Mouse (Mus musculus) central nervous system, embryonic 14 days (tissue): Measurements from ENCODE around the gene Ears2. TPM values are rescaled to one million over a fixed set of nuclear protein-coding genes. Genes with fewer than 3 reads are reported as not detected.

Source experiments
- polyA plus RNA-seq: library from polyadenylated mRNA; depleted of rRNA; stranded (reverse); fragments of >200 nt; gene quantifications from 2 replicates; pipeline ENCODE4 v1.2.3, GENCODE M21; 2012; rRNA removed

Gene Ears2
- polyA plus RNA-seq = 9.4 TPM in 2 replicates

GRCm38 (mm10) chr7:122066945-122067516 lies at the start of gene Ears2, which contains the start of gene Ubfd1:
TSS of gene Ears2 (minus strand) at chr7:122067263.
TSS of gene Ubfd1 (plus strand) at chr7:122067175.

DNA sequence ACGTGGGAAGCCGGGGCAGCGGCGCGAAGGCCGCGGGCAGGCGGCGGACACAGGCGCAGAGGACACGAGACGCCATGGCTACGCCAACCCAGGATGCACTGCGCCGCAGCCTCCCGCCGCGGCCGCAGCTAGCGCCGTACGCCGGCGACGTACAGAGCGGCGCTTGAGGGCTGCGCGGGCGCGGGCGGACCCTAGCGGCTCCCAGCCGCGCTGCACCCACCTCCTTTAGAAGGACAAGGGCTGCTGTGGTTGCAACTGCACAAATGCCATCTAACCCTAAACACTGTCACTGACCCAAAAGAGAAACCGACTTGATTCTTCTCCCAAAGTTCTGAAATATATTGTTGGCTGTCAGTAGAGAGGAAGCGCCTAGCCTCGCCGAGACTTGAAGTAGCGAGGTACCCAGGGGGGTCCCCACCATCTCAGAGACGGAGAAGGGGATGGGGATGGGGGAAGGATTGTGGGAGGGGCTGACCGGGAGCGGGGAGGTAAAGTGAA lies 34.7 kb upstream of the Ears2 start, which contains the start of gene Ndufab1:
Ndufab1 (minus strand) TSS at position 140 of the 498 bp plus-strand sequence.

GRCm38 (mm10) chr7:122020667-122021354 lies 46.3 kb downstream of the Ears2 start, which contains the start of gene Gga2:
TSS of gene Gga2 (minus strand) at chr7:122021222.

Other genes starting within 250 kb of the Ears2 start
- 0.12 and 0.13 TPM in 2 replicates for gene Scnn1b, start 202.2 kb downstream of the Ears2 start, polyA plus RNA-seq
- gene Cog7, start 85.6 kb downstream of the Ears2 start, polyA plus RNA-seq = 13.6 and 15.9 TPM in 2 replicates
- 69.3 and 78.1 TPM in 2 replicates for gene Gga2, start 46.0 kb downstream of the Ears2 start, polyA plus RNA-seq
- gene Ubfd1, start 88 bp downstream of the Ears2 start, polyA plus RNA-seq = 66.2 and 73.4 TPM in 2 replicates
- 150 and 160 TPM in 2 replicates for gene Ndufab1, start 34.6 kb upstream of the Ears2 start, polyA plus RNA-seq
- 6.4 and 7.1 TPM in 2 replicates for gene Palb2, start 65.7 kb upstream of the Ears2 start, polyA plus RNA-seq
- 116 and 118 TPM in 2 replicates for gene Dctn5, start 65.8 kb upstream of the Ears2 start, polyA plus RNA-seq
- 39.9 and 48.7 TPM in 2 replicates for gene Plk1, start 92.2 kb upstream of the Ears2 start, polyA plus RNA-seq
- gene Ern2, start 118.9 kb upstream of the Ears2 start, polyA plus RNA-seq = 1.1 and 1.8 TPM in 2 replicates
- 1.2 and 1.6 TPM in 2 replicates for gene Chp2, start 152.2 kb upstream of the Ears2 start, polyA plus RNA-seq
- gene Prkcb, start 221.5 kb upstream of the Ears2 start, polyA plus RNA-seq = 48.4 TPM in 2 replicates